Mouse (Mus musculus) liver, postnatal 0 days (tissue): ENCODE results near the gene Mgat5.

ENCODE experiments used
- CTCF ChIP-seq: sonication (generic); IDR thresholded peaks from 2 replicates; pipeline ENCODE4 v1.5.1; 2016; ENCODE audit warnings: antibody characterized with exemption, low read depth
- EP300 ChIP-seq: IDR thresholded peaks from 2 replicates; pipeline ENCODE4 v1.6.1; 2016; ENCODE audit warnings: antibody characterized with exemption, low read depth, mild to moderate bottlenecking

- TF ChIP-seq EP300 (no peak), CTCF (peak; percentile 50)
These were observed 34.1 kb downstream of the Mgat5 start for GRCm38 (mm10) chr1:127238871-127239314.
